ENCODE assay signal across 19 mouse cellular contexts in genomic region chr7:76049342-76049741, GRCm38 (mm10).
"Had no signal": no experiment of that assay in that cellular context is flagged by ENCODE, and none has a peak within 500 bp of the region (broad histone marks: within the 10 kb centered on the region; RNA-seq: fewer than 3 reads in every experiment).

No protein-coding gene starts in this region.

- H3K27ac ChIP-seq: midbrain, embryonic 13.5 days; neural tube, embryonic 13.5 days; neural tube, embryonic 15.5 days had no signal

- DNase-seq: lung, adult 18-20 months; lung, embryonic 14.5 days; lung, postnatal 10 days; lung, postnatal 4 days; retina, postnatal 1 day; right cerebral cortex, adult 18-20 months; right cerebral cortex, postnatal 25 days; right cerebral cortex, postnatal 4 days; spleen, adult 18-20 months; thymus, adult 18-20 months; thymus, postnatal 25 days; thymus, postnatal 4 days had no signal

- H3K9me3 ChIP-seq: megakaryocyte, embryonic 14.5 days; midbrain, embryonic 13.5 days; neural tube, embryonic 13.5 days; neural tube, embryonic 15.5 days had no signal

- ATAC-seq: midbrain, embryonic 13.5 days; midbrain, embryonic 16.5 days had no signal

- H3K27me3 ChIP-seq: megakaryocyte, embryonic 14.5 days; midbrain, embryonic 13.5 days; neural tube, embryonic 13.5 days; neural tube, embryonic 15.5 days had no signal

- H3K9ac ChIP-seq: lung, embryonic 14.5 days; midbrain, embryonic 13.5 days; neural tube, embryonic 13.5 days; neural tube, embryonic 15.5 days had no signal

- H3K4me3 ChIP-seq: megakaryocyte, embryonic 14.5 days; midbrain, embryonic 13.5 days; myocyte; neural tube, embryonic 13.5 days; neural tube, embryonic 15.5 days had no signal

- H3K4me1 ChIP-seq: midbrain, embryonic 13.5 days; neural tube, embryonic 13.5 days; neural tube, embryonic 15.5 days had no signal

- H3K36me3 ChIP-seq: midbrain, embryonic 13.5 days; neural tube, embryonic 13.5 days; neural tube, embryonic 15.5 days had no signal

- H3K4me2 ChIP-seq: lung, embryonic 14.5 days; midbrain, embryonic 11.5 days; midbrain, embryonic 13.5 days; neural tube, embryonic 13.5 days; neural tube, embryonic 15.5 days had no signal
